Mouse (Mus musculus) erythroblast, embryonic 14.5 days (primary cell): ENCODE data around the gene Naa20.

Experiments used
- GATA1 ChIP-seq: IDR thresholded peaks from 2 replicates; pipeline ENCODE4 v1.6.1; 2012; ENCODE audit warnings: low read length, inconsistent platforms, mixed read lengths
- TAL1 ChIP-seq: IDR thresholded peaks from 3 replicates; pipeline ENCODE4 v1.6.1; 2012; ENCODE audit warnings: low read length, inconsistent platforms, mixed read lengths

DNA sequence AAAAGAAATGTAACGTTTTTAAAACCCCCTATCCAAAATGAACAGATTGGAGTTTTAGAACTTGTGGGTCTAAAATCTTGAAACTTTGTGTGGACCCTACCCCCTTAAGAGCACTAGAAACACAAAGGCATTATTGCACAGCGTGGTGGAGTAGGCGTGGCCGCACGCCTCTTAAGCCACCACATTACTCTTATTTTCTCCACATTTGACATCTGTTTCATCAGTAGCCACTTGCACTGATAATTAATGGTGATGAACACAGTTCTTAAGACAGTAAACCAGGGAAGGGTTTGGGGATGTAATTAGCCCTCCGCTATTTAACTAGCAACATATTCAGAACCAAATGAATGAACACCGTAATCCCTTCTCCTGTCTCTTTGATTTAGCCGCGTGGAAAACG is 53.9 kb downstream of the Naa20 start:
- TF ChIP-seq TAL1 (no peak), GATA1 (no peak)
